Mouse (Mus musculus): ENCODE data around the gene Kctd17.

- TF ChIP-seq CTCF (conservative IDR thresholded peaks at IDR 0.05; ENCODE audit: insufficient read depth, insufficient read length, low read depth, low read length) = no peak
- no peak for TF ChIP-seq POLR2A (IDR thresholded peaks at IDR 0.05; ENCODE audit: low read depth, low read length)
Measured at GRCm38 (mm10) chr15:78382115-78382514, 46.2 kb upstream of the Kctd17 start.

All from kidney, adult 2 months (tissue).